Mouse (Mus musculus): ENCODE measurements at regions not wholly inside any gene's neighbourhood (a gene's known extent, or its start where the extent isn't known, plus 50 kb on each side); places are given as distances from the start of the nearest gene placed in this dataset.

DNA sequence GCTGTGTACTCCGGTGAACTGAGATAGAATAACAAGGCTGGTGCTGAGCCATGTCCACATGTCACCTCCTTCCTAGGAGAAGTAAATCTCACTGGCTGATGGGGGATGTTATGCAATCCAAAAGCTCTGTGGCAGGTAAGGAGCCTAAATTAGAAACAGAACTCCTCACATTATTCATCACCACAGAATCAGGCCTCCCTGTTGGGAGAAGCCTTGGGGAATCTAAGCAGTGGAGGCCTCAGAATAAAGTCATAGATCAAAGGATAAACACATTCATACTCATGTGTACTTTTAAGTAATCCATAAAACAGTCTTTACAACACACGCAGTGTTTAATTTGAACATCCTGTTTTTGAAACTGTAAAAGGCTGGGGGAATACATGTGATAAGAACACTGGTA, 1318.7 kb downstream of the Slc22a22 start:
- WGBS (ENCODE audit: insufficient replicate concordance) = 61% methylated on average over 2 of the region's 2 CpGs

DNA sequence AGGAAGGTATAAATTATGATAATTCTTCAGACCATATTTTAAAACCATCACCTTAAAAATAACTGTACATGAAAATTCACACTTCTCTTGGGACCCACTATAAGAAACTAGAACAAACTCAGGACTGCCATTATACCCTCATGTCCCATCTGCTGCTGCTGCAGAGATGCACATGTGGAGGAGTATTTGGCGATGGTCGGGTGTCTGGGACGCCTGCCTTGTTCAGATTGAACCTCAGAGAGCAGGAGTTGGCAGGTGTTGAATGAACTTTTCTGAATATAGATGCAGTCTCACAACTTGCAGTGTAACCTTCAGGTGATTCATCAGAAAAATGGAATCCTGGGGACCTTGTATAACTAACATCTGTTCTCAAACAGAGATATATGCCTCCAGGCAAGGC, 1338.0 kb downstream of the Slc22a22 start:
- TF ChIP-seq EP300 (IDR thresholded peaks at IDR 0.05; ENCODE audit: low read depth) = no peak
- TF ChIP-seq CTCF (IDR thresholded peaks at IDR 0.05; ENCODE audit: low read depth) = no peak
- Histone ChIP-seq H3K9ac (replicated peaks) (no peak overlapping the region), H3K27me3 (ENCODE audit: insufficient read depth, low read length) (no peaks in the 10 kb centered on the region), H3K9me3 (ENCODE audit: low read length) (no peaks in the 10 kb centered on the region), H3K4me3 (ENCODE audit: low read depth, low read length) (no peak overlapping the region), H3K4me1 (ENCODE audit: insufficient read depth) (no peaks in the 10 kb centered on the region), H3K36me3 (replicated peaks; ENCODE audit: insufficient read depth, low read length) (no peaks in the 10 kb centered on the region), H3K27ac (ENCODE audit: low read depth) (no peak overlapping the region), H3K4me2 (ENCODE audit: low read depth, low read length) (no peak overlapping the region)
- ATAC-seq (no peak), DNase-seq (no peak)
- 82% methylated on average over 3 of the region's 3 CpGs for WGBS (ENCODE audit: insufficient replicate concordance)

More for the DNA sequence above, 1318.7 kb downstream of the Slc22a22 start:
- ATAC-seq (no peak), DNase-seq (no peak)
- Histone ChIP-seq H3K4me2 (ENCODE audit: low read depth, low read length) (no peak overlapping the region), H3K27ac (ENCODE audit: low read depth) (no peak overlapping the region), H3K36me3 (replicated peaks; ENCODE audit: insufficient read depth, low read length) (no peaks in the 10 kb centered on the region), H3K9me3 (ENCODE audit: low read length) (no peaks in the 10 kb centered on the region), H3K4me3 (ENCODE audit: low read depth, low read length) (no peak overlapping the region), H3K9ac (replicated peaks) (no peak overlapping the region), H3K4me1 (ENCODE audit: insufficient read depth) (no peaks in the 10 kb centered on the region), H3K27me3 (ENCODE audit: insufficient read depth, low read length) (no peaks in the 10 kb centered on the region)
- TF ChIP-seq CTCF (IDR thresholded peaks at IDR 0.05; ENCODE audit: low read depth) (no peak), EP300 (IDR thresholded peaks at IDR 0.05; ENCODE audit: low read depth) (no peak)

GRCm38 (mm10) chr15:56136420-56136970, 1340.9 kb downstream of the Slc22a22 start:
- TF ChIP-seq EP300 (IDR thresholded peaks at IDR 0.05; ENCODE audit: low read depth) (no peak), CTCF (IDR thresholded peaks at IDR 0.05; ENCODE audit: low read depth) (no peak)
- Histone ChIP-seq H3K27me3 (ENCODE audit: insufficient read depth, low read length) (no peaks in the 10 kb centered on the region), H3K9ac (replicated peaks) (no peak overlapping the region), H3K4me1 (ENCODE audit: insufficient read depth) (no peaks in the 10 kb centered on the region), H3K9me3 (ENCODE audit: low read length) (no peaks in the 10 kb centered on the region), H3K36me3 (replicated peaks; ENCODE audit: insufficient read depth, low read length) (no peaks in the 10 kb centered on the region), H3K27ac (ENCODE audit: low read depth) (no peak overlapping the region), H3K4me2 (ENCODE audit: low read depth, low read length) (no peak overlapping the region), H3K4me3 (ENCODE audit: low read depth, low read length) (no peak overlapping the region)
- DNase-seq = no peak
- no peak for ATAC-seq
- WGBS (ENCODE audit: insufficient replicate concordance) = 61% methylated on average over 7 of the region's 7 CpGs

GRCm38 (mm10) chr15:56128029-56128428, 1349.4 kb downstream of the Slc22a22 start:
- Histone ChIP-seq H3K36me3 (replicated peaks; ENCODE audit: insufficient read depth, low read length) (no peaks in the 10 kb centered on the region), H3K4me2 (ENCODE audit: low read depth, low read length) (no peak overlapping the region), H3K4me3 (ENCODE audit: low read depth, low read length) (no peak overlapping the region), H3K27me3 (ENCODE audit: insufficient read depth, low read length) (no peaks in the 10 kb centered on the region), H3K9ac (replicated peaks) (no peak overlapping the region), H3K4me1 (ENCODE audit: insufficient read depth) (no peaks in the 10 kb centered on the region), H3K27ac (ENCODE audit: low read depth) (no peak overlapping the region), H3K9me3 (ENCODE audit: low read length) (no peaks in the 10 kb centered on the region)
- DNase-seq (no peak), ATAC-seq (no peak)
- 82% methylated on average over 1 of the region's 1 CpGs for WGBS (ENCODE audit: insufficient replicate concordance)
- no peak for TF ChIP-seq CTCF (IDR thresholded peaks at IDR 0.05; ENCODE audit: low read depth)
- TF ChIP-seq EP300 (IDR thresholded peaks at IDR 0.05; ENCODE audit: low read depth) = no peak

DNA sequence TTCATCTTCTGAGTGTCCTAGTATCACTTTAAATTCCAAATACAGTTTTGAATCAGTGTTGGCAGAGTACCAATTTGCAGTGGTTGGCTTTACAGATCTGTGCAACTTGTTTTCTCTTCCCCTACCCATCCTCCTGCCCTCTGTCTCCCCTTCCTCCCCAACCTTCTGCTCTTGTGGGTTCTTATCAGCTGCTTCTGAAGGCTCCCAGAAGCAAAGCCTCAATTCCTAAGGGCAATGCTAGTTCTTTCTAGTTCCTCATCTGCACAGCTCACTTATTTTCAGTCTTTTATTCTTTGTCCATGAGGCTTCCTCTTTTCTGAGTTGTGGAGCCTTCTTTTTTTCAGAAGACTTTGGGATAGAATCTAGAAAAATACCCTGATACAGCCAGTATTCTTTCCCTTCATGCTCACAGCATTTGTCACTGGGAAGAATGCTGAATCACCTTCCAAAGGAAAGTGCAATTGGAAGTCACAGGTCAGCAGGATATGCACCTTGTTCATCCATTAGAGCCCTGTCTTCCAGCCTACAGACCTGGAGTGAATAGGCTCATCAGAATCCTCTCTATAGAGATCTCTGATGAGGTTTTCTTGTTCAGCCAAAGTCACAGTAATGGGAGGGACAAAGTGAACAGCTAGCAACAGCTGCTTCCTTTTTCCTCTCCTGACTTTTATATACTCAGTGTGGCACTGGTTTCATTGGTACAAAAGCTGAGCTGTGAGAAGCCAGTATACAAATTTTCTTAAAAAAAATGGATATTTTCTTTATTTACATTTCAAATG, 1357.9 kb downstream of the Slc22a22 start:
- Histone ChIP-seq H3K4me2 (ENCODE audit: low read depth, low read length) (no peak overlapping the region), H3K9ac (replicated peaks) (no peak overlapping the region), H3K27ac (ENCODE audit: low read depth) (no peak overlapping the region), H3K36me3 (replicated peaks; ENCODE audit: insufficient read depth, low read length) (no peaks in the 10 kb centered on the region), H3K4me1 (ENCODE audit: insufficient read depth) (no peaks in the 10 kb centered on the region), H3K9me3 (ENCODE audit: low read length) (no peaks in the 10 kb centered on the region), H3K4me3 (ENCODE audit: low read depth, low read length) (no peak overlapping the region), H3K27me3 (ENCODE audit: insufficient read depth, low read length) (no peaks in the 10 kb centered on the region)
- TF ChIP-seq EP300 (IDR thresholded peaks at IDR 0.05; ENCODE audit: low read depth) (no peak), CTCF (IDR thresholded peaks at IDR 0.05; ENCODE audit: low read depth) (no peak)
- no peak for ATAC-seq
- DNase-seq = no peak

GRCm38 (mm10) chr15:56108313-56108712, 1369.1 kb downstream of the Slc22a22 start:
- H3K9me3 ChIP-seq (ENCODE audit: low read length) = no peaks in the 10 kb centered on the region
- 63% methylated on average over 2 of the region's 2 CpGs for WGBS (ENCODE audit: insufficient replicate concordance)

More at GRCm38 (mm10) chr15:56108313-56108712, 1369.1 kb downstream of the Slc22a22 start:
- no peaks in the 10 kb centered on the region for H3K4me1 ChIP-seq (ENCODE audit: insufficient read depth)
- no peaks in the 10 kb centered on the region for H3K36me3 ChIP-seq (replicated peaks; ENCODE audit: insufficient read depth, low read length)
- no peak for DNase-seq
- no peak overlapping the region for H3K4me3 ChIP-seq (ENCODE audit: low read depth, low read length)
- no peak overlapping the region for H3K4me2 ChIP-seq (ENCODE audit: low read depth, low read length)
- TF ChIP-seq EP300 (IDR thresholded peaks at IDR 0.05; ENCODE audit: low read depth) = no peak
- TF ChIP-seq CTCF (IDR thresholded peaks at IDR 0.05; ENCODE audit: low read depth) = no peak
- no peaks in the 10 kb centered on the region for H3K27me3 ChIP-seq (ENCODE audit: insufficient read depth, low read length)
- no peak for ATAC-seq
- H3K9ac ChIP-seq (replicated peaks) = no peak overlapping the region
- H3K27ac ChIP-seq (ENCODE audit: low read depth) = no peak overlapping the region
